Mouse (Mus musculus): Measurements from ENCODE around the gene Naa20.

GRCm38 (mm10) chr2:145898106-145898505 is 3.8 kb upstream of the Naa20 start:
- TF ChIP-seq MYOG (IDR thresholded peaks at IDR 0.05; ENCODE audit: control insufficient read depth in 1 of 3, insufficient read depth in 1 of 3, insufficient read length in 2 of 3, low read depth in 2 of 3) (no peak), MAX (IDR thresholded peaks at IDR 0.05; ENCODE audit: low read depth) (no peak), POLR2A (IDR thresholded peaks at IDR 0.05; ENCODE audit: insufficient read length, low read depth) (no peak), POLR2AphosphoS2 (IDR thresholded peaks at IDR 0.05; ENCODE audit: insufficient read length, low read depth) (no peak), TCF12 (IDR thresholded peaks at IDR 0.05; ENCODE audit: insufficient read depth, poor library complexity, severe bottlenecking) (no peak), TCF3 (IDR thresholded peaks at IDR 0.05; ENCODE audit: insufficient read length, low read depth) (no peak), USF1 (IDR thresholded peaks at IDR 0.05; ENCODE audit: low read depth) (no peak), E2F4 (IDR thresholded peaks at IDR 0.05; ENCODE audit: insufficient read depth) (no peak), CEBPB (IDR thresholded peaks at IDR 0.05; ENCODE audit: insufficient read depth, poor library complexity, severe bottlenecking) (no peak)
